Mouse (Mus musculus): ENCODE measurements at regions not wholly inside any gene's neighbourhood (a gene's known extent, or its start where the extent isn't known, plus 50 kb on each side); places are given as distances from the start of the nearest gene placed in this dataset.

GRCm38 (mm10) chr5:42767688-42768087 lies 465.3 kb upstream of the Cpeb2 start:
- DNase-seq (ENCODE audit: low spot score in 2 of 2), result no peak

- peak; percentile 29 to 41 for DNase-seq (ENCODE audit: low spot score in 2 of 2)
Measured at GRCm38 (mm10) chr5:42777120-42777910, 455.7 kb upstream of the Cpeb2 start.

- DNase-seq (ENCODE audit: low spot score in 2 of 2), result peak in 1 of 2 experiments; percentile 20
Measured at GRCm38 (mm10) chr5:42805958-42806357, 427.0 kb upstream of the Cpeb2 start.

Measured in right cerebral cortex, postnatal 10 days (tissue).